Mouse (Mus musculus): Measurements from ENCODE around the gene Mib2.
"Not testable (repeated sequence)": the region's sequence is repeated elsewhere in the genome, so short reads cannot be mapped to it uniquely, and the experiment has no call there.

Gene Mib2

DNA sequence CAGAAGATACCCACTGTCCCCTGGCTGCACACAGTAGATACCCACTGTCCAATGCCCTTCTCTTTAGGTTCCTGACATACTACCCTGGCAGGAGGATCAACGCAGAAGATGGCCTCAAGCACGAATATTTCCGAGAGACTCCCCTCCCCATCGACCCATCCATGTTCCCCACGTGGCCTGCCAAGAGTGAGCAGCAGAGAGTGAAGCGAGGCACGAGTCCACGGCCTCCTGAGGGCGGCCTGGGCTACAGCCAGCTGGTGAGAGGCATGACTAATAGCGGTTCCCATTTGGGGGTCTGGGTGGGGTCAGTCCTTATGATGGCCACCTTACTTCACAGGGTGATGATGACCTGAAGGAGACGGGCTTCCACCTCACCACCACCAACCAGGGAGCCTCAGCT lies 19.6 kb downstream of the Mib2 start:
- TF ChIP-seq GATA4 (IDR thresholded peaks at IDR 0.05; ENCODE audit: insufficient replicate concordance, low read length): no peak

- no peak for TF ChIP-seq GATA4 (IDR thresholded peaks at IDR 0.05; ENCODE audit: insufficient replicate concordance, low read length)
Observed at GRCm38 (mm10) chr4:155645721-155646120, 23.3 kb downstream of the Mib2 start.

GRCm38 (mm10) chr4:155645308-155645707 lies 23.7 kb downstream of the Mib2 start, which contains the start of gene Gm10563:
TSS of gene Gm10563 (minus strand) at chr4:155645408.
- not testable (repeated sequence) for TF ChIP-seq GATA4 (IDR thresholded peaks at IDR 0.05; ENCODE audit: insufficient replicate concordance, low read length)

GRCm38 (mm10) chr4:155643531-155643930 lies 25.5 kb downstream of the Mib2 start:
- TF ChIP-seq GATA4 (IDR thresholded peaks at IDR 0.05; ENCODE audit: insufficient replicate concordance, low read length): no peak

DNA sequence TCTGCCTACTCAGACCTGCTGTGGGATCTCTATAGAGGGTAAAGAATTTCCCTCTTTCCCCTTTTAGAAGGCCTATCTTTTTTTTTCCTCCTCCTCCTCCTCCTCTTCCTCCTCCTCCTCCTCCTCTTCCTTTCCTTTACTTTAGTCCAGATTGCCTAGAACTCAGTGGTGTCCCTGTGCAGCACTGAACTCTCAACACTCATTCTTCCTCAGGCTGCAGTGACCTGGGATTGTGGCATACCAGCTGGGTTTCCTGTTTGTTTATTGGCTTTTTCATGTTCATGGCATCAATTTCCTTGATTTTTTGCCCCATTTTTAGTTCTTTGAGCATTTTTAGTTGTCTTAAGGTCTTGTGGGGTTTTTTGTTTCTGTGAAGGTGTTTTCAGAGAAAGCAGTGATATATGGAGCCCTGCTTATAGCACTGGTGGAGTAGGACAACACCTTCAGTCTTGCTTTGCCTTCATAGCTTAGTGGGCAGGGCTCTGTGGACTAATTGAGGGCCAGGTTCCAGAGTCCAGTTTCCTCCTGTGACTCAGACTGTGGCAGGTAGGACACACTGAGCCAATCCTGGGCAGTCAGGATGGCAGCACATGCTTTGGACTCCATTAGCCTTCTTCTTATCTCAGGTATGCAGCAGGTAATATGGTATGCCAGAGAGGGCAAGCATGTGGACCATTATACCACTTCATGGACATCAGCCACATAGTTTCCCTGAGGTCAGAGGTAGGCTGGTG lies 33.1 kb downstream of the Mib2 start:
- TF ChIP-seq GATA4 (IDR thresholded peaks at IDR 0.05; ENCODE audit: insufficient replicate concordance, low read length): no peak

DNA sequence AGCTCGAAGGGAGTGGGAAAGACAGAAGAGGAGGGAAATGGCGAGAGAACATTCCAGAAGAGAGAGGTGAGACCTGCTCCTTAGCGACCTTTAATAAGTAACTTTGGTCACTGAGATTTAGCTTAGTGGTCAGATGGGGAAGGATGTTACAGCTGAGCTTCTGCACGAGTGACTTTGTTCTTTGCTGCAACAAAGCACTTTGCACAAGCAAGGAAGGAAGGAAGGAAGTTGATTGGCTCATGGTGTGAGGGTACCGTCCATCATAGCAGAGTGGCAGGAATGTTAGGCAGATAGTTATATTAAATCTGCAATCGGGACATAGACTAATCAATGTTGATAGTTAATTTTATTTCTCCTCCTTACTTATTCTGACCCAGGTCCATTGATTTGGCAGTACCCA lies 38.7 kb downstream of the Mib2 start:
- no peak for TF ChIP-seq GATA4 (IDR thresholded peaks at IDR 0.05; ENCODE audit: insufficient replicate concordance, low read length)

- peak; percentile 71; the same call in 1 of the 2 replicates for TF ChIP-seq GATA4 (IDR thresholded peaks at IDR 0.05; ENCODE audit: insufficient replicate concordance, low read length)
Observed at GRCm38 (mm10) chr4:155624338-155625291, 44.4 kb downstream of the Mib2 start, which contains the start of gene Cdk11b. TSS of gene Cdk11b (plus strand) at chr4:155624854.

GRCm38 (mm10) chr4:155618321-155618720 lies 50.7 kb downstream of the Mib2 start:
- TF ChIP-seq GATA4 (IDR thresholded peaks at IDR 0.05; ENCODE audit: insufficient replicate concordance, low read length): no peak

- no peak for TF ChIP-seq GATA4 (IDR thresholded peaks at IDR 0.05; ENCODE audit: insufficient replicate concordance, low read length)
Observed at GRCm38 (mm10) chr4:155613264-155613663, 55.7 kb downstream of the Mib2 start.

- TF ChIP-seq GATA4 (IDR thresholded peaks at IDR 0.05; ENCODE audit: insufficient replicate concordance, low read length): no peak
Observed at GRCm38 (mm10) chr4:155611860-155612259, 57.1 kb downstream of the Mib2 start.

DNA sequence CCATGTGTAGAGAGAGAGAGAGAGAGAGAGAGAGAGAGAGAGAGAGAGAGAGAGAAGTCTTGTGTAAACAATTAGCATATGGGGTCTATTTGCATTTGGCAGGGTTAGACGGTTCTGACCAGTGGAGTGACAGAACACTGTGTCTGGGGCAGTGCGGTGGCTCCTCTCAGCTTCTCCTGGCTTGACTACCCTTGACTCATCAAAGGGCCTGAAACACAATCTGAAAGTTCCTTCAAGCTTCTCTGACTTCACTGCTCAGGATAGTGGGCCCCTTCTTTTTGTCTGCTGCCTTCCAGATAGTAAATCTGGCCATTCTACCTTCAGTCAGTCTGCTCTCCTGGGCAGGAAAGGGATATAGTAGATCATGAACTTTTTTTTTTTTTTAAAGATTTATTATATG lies 62.2 kb downstream of the Mib2 start:
- TF ChIP-seq GATA4 (IDR thresholded peaks at IDR 0.05; ENCODE audit: insufficient replicate concordance, low read length): no peak

GRCm38 (mm10) chr4:155605132-155605531 lies 63.9 kb downstream of the Mib2 start:
- TF ChIP-seq GATA4 (IDR thresholded peaks at IDR 0.05; ENCODE audit: insufficient replicate concordance, low read length): peak; percentile 95

Data from liver, adult (tissue).